Mouse (Mus musculus): ENCODE results near the gene Emid1.

- TF ChIP-seq E2F4 (IDR thresholded peaks at IDR 0.05; ENCODE audit: borderline replicate concordance, low read depth, low read length) (no peak), JUND (IDR thresholded peaks at IDR 0.05; ENCODE audit: low read depth, low read length) (no peak), NELFE (IDR thresholded peaks at IDR 0.05; ENCODE audit: low read depth, low read length) (no peak), USF2 (IDR thresholded peaks at IDR 0.05; ENCODE audit: borderline replicate concordance in 1 of 2, insufficient read depth in 1 of 2, low read depth in 1 of 2, low read length in 2 of 2) (no peak), CTCF (IDR thresholded peaks at IDR 0.05 in 2 of 3, conservative IDR thresholded peaks at IDR 0.05 in 1 of 3; ENCODE audit: control insufficient read depth in 1 of 3, insufficient read depth in 1 of 3, low read depth in 2 of 3, low read length in 3 of 3, poor library complexity in 1 of 3, severe bottlenecking in 1 of 3) (no peak), SIN3A (IDR thresholded peaks at IDR 0.05; ENCODE audit: low read length) (no peak), MAFK (IDR thresholded peaks at IDR 0.05; ENCODE audit: borderline replicate concordance, low read depth, low read length) (no peak), POLR2A (IDR thresholded peaks at IDR 0.05; ENCODE audit: control insufficient read depth in 1 of 2, insufficient read depth in 1 of 2, low read depth in 1 of 2, low read length in 2 of 2, poor library complexity in 1 of 2) (no peak), UBTF (IDR thresholded peaks at IDR 0.05; ENCODE audit: borderline replicate concordance, insufficient read depth, low read depth, low read length) (no peak), ZC3H11A (IDR thresholded peaks at IDR 0.05; ENCODE audit: low read depth, low read length) (no peak), ZMIZ1 (IDR thresholded peaks at IDR 0.05; ENCODE audit: low read depth, low read length) (no peak), MAZ (IDR thresholded peaks at IDR 0.05; ENCODE audit: low read depth, low read length) (no peak), EP300 (IDR thresholded peaks at IDR 0.05; ENCODE audit: low read depth in 1 of 2, low read length in 2 of 2) (no peak)
Measured at GRCm38 (mm10) chr11:5061413-5062139, 90.5 kb downstream of the Emid1 start.
